Mouse (Mus musculus) G1E (cell line): ENCODE data around the gene Tprgl. TPM values are rescaled to one million over a fixed set of nuclear protein-coding genes. Genes with fewer than 3 reads are reported as not detected.

ENCODE experiments used
- ATAC-seq: 2 replicates; pipeline ENCODE4 v1.8.0; 2016; ENCODE audit warnings: mild to moderate bottlenecking; ENCODE audit not compliant: insufficient number of reproducible peaks, poor library complexity, low FRiP score, severe bottlenecking; ENCODE audit errors: extremely low read depth
- DNase-seq: peaks from one replicate; pipeline ENCODE4 v3.0.0; 2012; ENCODE audit warnings: low spot score
- H3K27me3 ChIP-seq: 2 replicates; pipeline ENCODE4 v1.6.1; 2012; ENCODE audit warnings: mild to moderate bottlenecking, low read length, inconsistent platforms; ENCODE audit not compliant: insufficient read depth
- H3K36me3 ChIP-seq: replicated peaks from 2 replicates; pipeline ENCODE3; 2012; ENCODE audit warnings: mild to moderate bottlenecking, inconsistent platforms
- H3K4me1 ChIP-seq: 2 replicates; pipeline ENCODE4 v1.6.1; 2012; ENCODE audit warnings: low read depth, low read length, inconsistent platforms, mixed read lengths; ENCODE audit not compliant: insufficient read depth
- H3K4me3 ChIP-seq: 2 replicates; pipeline ENCODE4 v1.5.1; 2012; ENCODE audit warnings: low read depth, mild to moderate bottlenecking, inconsistent platforms, low read length, moderate library complexity, mixed read lengths
- H3K9me3 ChIP-seq: replicated peaks from 2 replicates; pipeline ENCODE4 v1.6.1; 2012; ENCODE audit warnings: inconsistent platforms
- CTCF ChIP-seq: IDR thresholded peaks from 2 replicates; pipeline ENCODE4 v1.5.1; 2012; ENCODE audit warnings: low read depth, low read length, inconsistent platforms, mixed read lengths
- GATA1 ChIP-seq: IDR thresholded peaks from 2 replicates; pipeline ENCODE4 v1.6.1; 2012; ENCODE audit warnings: borderline replicate concordance, low read length, inconsistent platforms, mixed read lengths
- GATA2 ChIP-seq: IDR thresholded peaks from 2 replicates; pipeline ENCODE4 v1.6.1; 2012; ENCODE audit warnings: low read depth, low read length, inconsistent platforms, borderline replicate concordance
- POLR2AphosphoS5 ChIP-seq: IDR thresholded peaks from 2 replicates; pipeline ENCODE4 v1.6.1; 2012; ENCODE audit warnings: low read depth, low read length, inconsistent platforms; ENCODE audit not compliant: insufficient replicate concordance
- TAL1 ChIP-seq: conservative IDR thresholded peaks from 2 replicates; pipeline ENCODE4 v1.6.1; 2012; ENCODE audit warnings: low read depth, low read length, inconsistent platforms, mixed read lengths
- polyA plus RNA-seq: library from polyadenylated mRNA; stranded (reverse); fragments of >175 nt; gene quantifications from 2 replicates; pipeline ENCODE4 v1.2.3, GENCODE M21; 2012
- total RNA-seq, 2 experiments: library from RNA; stranded (forward) in 1 of 2; stranded (reverse) in 1 of 2; fragments of 200-1000 nt in 1 of 2; fragments of >200 nt in 1 of 2; fragmentation: Nextera tagmentation in 1 of 2; gene quantifications; 2 replicates each; pipeline ENCODE4 v1.2.3; 2014 to 2017

Tprgl gene
- total and polyA plus RNA-seq, 3 experiments, result 51.1 to 60.8 (median 55.8) TPM

- ATAC-seq, result no peak
- TF ChIP-seq POLR2AphosphoS5 (no peak), CTCF (no peak), TAL1 (no peak), GATA2 (no peak), GATA1 (no peak)
- Histone ChIP-seq H3K27me3 (no peaks in the 10 kb centered on the region), H3K9me3 (peaks cover 16% of the 10 kb centered on the region), H3K4me1 (no peaks in the 10 kb centered on the region), H3K4me3 (no peak overlapping the region), H3K36me3 (no peaks in the 10 kb centered on the region)
- DNase-seq, result no peak
Measured at GRCm38 (mm10) chr4:154122374-154122773, 38.1 kb downstream of the Tprgl start.

- no peaks in the 10 kb centered on the region for H3K4me1 ChIP-seq
Measured at GRCm38 (mm10) chr4:154121800-154122199, 38.7 kb downstream of the Tprgl start.

GRCm38 (mm10) chr4:154119208-154119607, 41.3 kb downstream of the Tprgl start:
- DNase-seq, result no peak
- Histone ChIP-seq H3K4me1 (no peaks in the 10 kb centered on the region), H3K9me3 (peaks cover 29% of the 10 kb centered on the region), H3K36me3 (no peaks in the 10 kb centered on the region), H3K4me3 (no peak overlapping the region), H3K27me3 (no peaks in the 10 kb centered on the region)
- ATAC-seq, result no peak
- TF ChIP-seq POLR2AphosphoS5 (no peak), GATA2 (no peak), TAL1 (no peak), CTCF (no peak), GATA1 (no peak)

More at GRCm38 (mm10) chr4:154121800-154122199, 38.7 kb downstream of the Tprgl start:
- no peak for ATAC-seq
- no peak for DNase-seq
- Histone ChIP-seq H3K27me3 (no peaks in the 10 kb centered on the region), H3K9me3 (peaks cover 20% of the 10 kb centered on the region), H3K36me3 (no peaks in the 10 kb centered on the region), H3K4me3 (no peak overlapping the region)
- TF ChIP-seq GATA1, result no peak
- no peak for TF ChIP-seq TAL1
- TF ChIP-seq CTCF, result no peak
- TF ChIP-seq POLR2AphosphoS5, result no peak
- TF ChIP-seq GATA2, result no peak

GRCm38 (mm10) chr4:154118782-154119181, 41.7 kb downstream of the Tprgl start:
- Histone ChIP-seq H3K4me1 (no peaks in the 10 kb centered on the region), H3K9me3 (peaks cover 29% of the 10 kb centered on the region), H3K4me3 (no peak overlapping the region), H3K36me3 (no peaks in the 10 kb centered on the region), H3K27me3 (no peaks in the 10 kb centered on the region)
- TF ChIP-seq GATA2 (no peak), POLR2AphosphoS5 (no peak), CTCF (no peak), TAL1 (no peak), GATA1 (no peak)
- DNase-seq (no peak), ATAC-seq (no peak)

GRCm38 (mm10) chr4:154116421-154116820, 44.0 kb downstream of the Tprgl start:
- no peaks in the 10 kb centered on the region for H3K4me1 ChIP-seq
- no peaks in the 10 kb centered on the region for H3K36me3 ChIP-seq
- ATAC-seq (no peak), DNase-seq (no peak)
- H3K9me3 ChIP-seq, result peaks cover 37% of the 10 kb centered on the region
- TF ChIP-seq TAL1 (no peak), GATA2 (no peak), GATA1 (no peak), POLR2AphosphoS5 (no peak), CTCF (no peak)
- no peaks in the 10 kb centered on the region for H3K27me3 ChIP-seq
- no peak overlapping the region for H3K4me3 ChIP-seq

GRCm38 (mm10) chr4:154109850-154110243, 50.6 kb downstream of the Tprgl start:
- H3K4me3 ChIP-seq, result no peak overlapping the region
- no peaks in the 10 kb centered on the region for H3K36me3 ChIP-seq
- no peaks in the 10 kb centered on the region; the same call in 1 of the 2 replicates for H3K27me3 ChIP-seq
- TF ChIP-seq TAL1 (no peak), GATA2 (no peak)
- H3K9me3 ChIP-seq, result peaks cover 67% of the 10 kb centered on the region
- no peak for DNase-seq
- no peak for ATAC-seq
- H3K4me1 ChIP-seq, result no peaks in the 10 kb centered on the region
